Comparison of ENCODE assay signal across 20 mouse cellular contexts in the genomic region with DNA sequence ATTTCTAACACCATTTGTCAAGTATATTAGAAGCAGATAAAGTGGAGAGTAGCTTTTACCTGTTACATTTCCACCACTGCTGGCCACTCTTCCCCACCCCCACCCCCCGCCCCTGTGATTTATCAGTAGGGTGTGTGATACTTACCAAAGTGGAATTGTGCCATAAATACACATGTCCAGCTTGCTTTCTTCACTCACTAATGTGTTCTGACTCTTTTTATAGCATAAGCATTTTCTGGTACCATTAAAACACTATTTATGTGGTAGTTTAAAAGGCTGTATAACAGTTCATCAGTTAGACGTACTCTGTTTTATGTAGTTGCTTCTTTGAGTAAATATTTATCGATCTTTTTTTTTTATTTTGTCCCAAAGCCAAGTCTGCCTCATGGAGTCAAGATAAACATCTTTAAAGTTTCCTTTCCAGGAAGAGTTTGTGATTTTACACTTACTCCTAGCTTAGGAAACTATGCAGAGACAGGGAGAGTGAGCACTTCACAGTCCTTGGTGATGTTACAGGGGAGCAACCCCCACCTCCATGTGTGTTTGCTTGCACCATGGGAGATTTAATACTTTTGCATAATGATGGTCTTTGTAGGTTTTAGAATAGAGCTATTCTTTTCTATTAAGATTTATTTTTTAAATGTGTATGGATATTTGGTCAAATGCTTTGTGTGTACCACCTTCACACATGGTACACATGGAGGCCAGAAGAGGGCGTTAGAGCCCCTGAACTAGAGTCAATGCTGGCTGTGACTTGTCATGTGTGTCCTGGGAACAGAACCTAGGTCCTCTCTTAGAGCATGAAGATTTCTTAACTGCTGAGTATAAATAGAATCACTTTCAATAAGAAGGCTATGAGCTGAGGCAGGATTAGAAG. TPM values are rescaled to one million over a fixed set of nuclear protein-coding genes. Genes with fewer than 3 reads are reported as not detected.
DNase-seq lines count a peak whose midpoint lies in the region; ATAC-seq and TF ChIP-seq lines count a peak whose summit lies in the region.
"Had no signal": no experiment of that assay in that cellular context is flagged by ENCODE, and none has a peak within 500 bp of the region (broad histone marks: within the 10 kb centered on the region; RNA-seq: fewer than 3 reads in every experiment).

No protein-coding gene starts in this region.

- peaks cover 14% of the 10 kb centered on the region for H3K36me3 ChIP-seq in heart, embryonic 16.5 days (ENCODE audit: control insufficient read depth, insufficient read depth)
- peaks cover 32% of the 10 kb centered on the region for H3K36me3 ChIP-seq in heart, embryonic 10.5 days
- H3K36me3 ChIP-seq in liver, postnatal 0 days (replicated peaks; ENCODE audit: insufficient read depth, low read length) = peaks cover 43% of the 10 kb centered on the region
- H3K36me3 ChIP-seq in liver, embryonic 12.5 days = peaks cover 64% of the 10 kb centered on the region
- H3K36me3 ChIP-seq in intestine, embryonic 14.5 days (ENCODE audit: control insufficient read depth, insufficient read depth, low read length) = peaks cover 36% of the 10 kb centered on the region
- H3K36me3 ChIP-seq in small intestine, adult 2 months (ENCODE audit: control insufficient read depth, insufficient read depth, low read length) = peaks cover 25% of the 10 kb centered on the region
- H3K36me3 ChIP-seq in forebrain, embryonic 12.5 days (replicated peaks) = peaks cover 35% of the 10 kb centered on the region
- H3K36me3 ChIP-seq: hindbrain, embryonic 15.5 days had no signal

- H3K9me3 ChIP-seq in heart, embryonic 16.5 days (replicated peaks; ENCODE audit: control insufficient read depth, low read length) = no peaks in the 10 kb centered on the region
- no peaks in the 10 kb centered on the region for H3K9me3 ChIP-seq in heart, embryonic 10.5 days
- no peaks in the 10 kb centered on the region for H3K9me3 ChIP-seq in liver, postnatal 0 days (ENCODE audit: low read length)
- H3K9me3 ChIP-seq in liver, embryonic 12.5 days (replicated peaks) = no peaks in the 10 kb centered on the region
- H3K9me3 ChIP-seq in intestine, embryonic 14.5 days (ENCODE audit: control insufficient read depth, low read length) = no peaks in the 10 kb centered on the region
- H3K9me3 ChIP-seq in forebrain, embryonic 12.5 days = no peaks in the 10 kb centered on the region
- H3K9me3 ChIP-seq: embryonic facial prominence, embryonic 13.5 days; G1E; hindbrain, embryonic 15.5 days; limb, embryonic 13.5 days; neural tube, embryonic 12.5 days had no signal

- no peak overlapping the region for H3K4me3 ChIP-seq in heart, embryonic 16.5 days (ENCODE audit: low read length)
- no peak overlapping the region for H3K4me3 ChIP-seq in heart, embryonic 10.5 days
- no peak overlapping the region for H3K4me3 ChIP-seq in liver, postnatal 0 days (ENCODE audit: low read depth, low read length)
- H3K4me3 ChIP-seq in liver, embryonic 12.5 days = no peak overlapping the region
- H3K4me3 ChIP-seq in intestine, embryonic 14.5 days (ENCODE audit: low read depth, low read length) = no peak overlapping the region
- no peak overlapping the region for H3K4me3 ChIP-seq in small intestine, adult 2 months (ENCODE audit: low read depth, low read length)
- no peak overlapping the region for H3K4me3 ChIP-seq in forebrain, embryonic 12.5 days (replicated peaks)
- H3K4me3 ChIP-seq: embryonic facial prominence, embryonic 13.5 days; hindbrain, embryonic 15.5 days; limb, embryonic 13.5 days; neural tube, embryonic 12.5 days had no signal

- no peaks in the 10 kb centered on the region for H3K27me3 ChIP-seq in heart, embryonic 16.5 days (ENCODE audit: control insufficient read depth, insufficient read depth, low read length)
- no peaks in the 10 kb centered on the region for H3K27me3 ChIP-seq in heart, embryonic 10.5 days (ENCODE audit: insufficient read depth, poor library complexity, severe bottlenecking)
- no peaks in the 10 kb centered on the region for H3K27me3 ChIP-seq in liver, postnatal 0 days (ENCODE audit: insufficient read depth, low read length)
- H3K27me3 ChIP-seq in liver, embryonic 12.5 days (replicated peaks) = no peaks in the 10 kb centered on the region
- H3K27me3 ChIP-seq in intestine, embryonic 14.5 days (replicated peaks; ENCODE audit: control insufficient read depth, insufficient read depth, low read length) = no peaks in the 10 kb centered on the region
- H3K27me3 ChIP-seq in small intestine, adult 2 months (ENCODE audit: control insufficient read depth, insufficient read depth, low read length) = no peaks in the 10 kb centered on the region
- H3K27me3 ChIP-seq in forebrain, embryonic 12.5 days = no peaks in the 10 kb centered on the region
- H3K27me3 ChIP-seq: embryonic facial prominence, embryonic 13.5 days; hindbrain, embryonic 15.5 days; limb, embryonic 13.5 days; neural tube, embryonic 12.5 days had no signal

- peak; percentile 25 for TF ChIP-seq CTCF in liver, postnatal 0 days (IDR thresholded peaks at IDR 0.05; ENCODE audit: low read depth)
- TF ChIP-seq CTCF in small intestine, adult 2 months (IDR thresholded peaks at IDR 0.05; ENCODE audit: extremely low read depth, insufficient read length, insufficient replicate concordance, low read depth, low read length) = no peak

- no peak overlapping the region for H3K9ac ChIP-seq in heart, embryonic 16.5 days (ENCODE audit: low read length)
- no peak overlapping the region for H3K9ac ChIP-seq in liver, postnatal 0 days (replicated peaks)
- H3K9ac ChIP-seq in liver, embryonic 12.5 days = no peak overlapping the region
- H3K9ac ChIP-seq in intestine, embryonic 14.5 days (ENCODE audit: low read length) = no peak overlapping the region
- H3K9ac ChIP-seq in forebrain, embryonic 12.5 days = no peak overlapping the region
- H3K9ac ChIP-seq: embryonic facial prominence, embryonic 13.5 days; forebrain, postnatal 0 days; hindbrain, embryonic 15.5 days; limb, embryonic 13.5 days; neural tube, embryonic 12.5 days had no signal

- WGBS in heart, embryonic 16.5 days = 44% methylated on average over 4 of the region's 4 CpGs
- 72% methylated on average over 4 of the region's 4 CpGs for WGBS in heart, embryonic 10.5 days
- WGBS in liver, postnatal 0 days (ENCODE audit: insufficient replicate concordance) = 71% methylated on average over 4 of the region's 4 CpGs
- 71% methylated on average over 4 of the region's 4 CpGs for WGBS in liver, embryonic 12.5 days (ENCODE audit: insufficient replicate concordance)
- 33% methylated on average over 4 of the region's 4 CpGs for WGBS in intestine, embryonic 14.5 days
- WGBS in small intestine, adult 2 months = 25% methylated on average over 4 of the region's 4 CpGs
- 85% methylated on average over 4 of the region's 4 CpGs for WGBS in forebrain, embryonic 12.5 days

- no peak for TF ChIP-seq POLR2A in small intestine, adult 2 months (IDR thresholded peaks at IDR 0.05; ENCODE audit: low read depth, low read length)

- no peak for TF ChIP-seq EP300 in liver, postnatal 0 days (IDR thresholded peaks at IDR 0.05; ENCODE audit: low read depth)

- peaks cover 33% of the 10 kb centered on the region for H3K4me1 ChIP-seq in heart, embryonic 16.5 days (ENCODE audit: control insufficient read depth, insufficient read depth, low read length)
- no peaks in the 10 kb centered on the region; the same call in 1 of the 2 replicates for H3K4me1 ChIP-seq in heart, embryonic 10.5 days
- H3K4me1 ChIP-seq in liver, postnatal 0 days (ENCODE audit: insufficient read depth) = peaks cover 8% of the 10 kb centered on the region
- H3K4me1 ChIP-seq in liver, embryonic 12.5 days = peaks cover 7% of the 10 kb centered on the region; the same call in 1 of the 2 replicates
- peaks cover 29% of the 10 kb centered on the region for H3K4me1 ChIP-seq in intestine, embryonic 14.5 days (replicated peaks; ENCODE audit: control insufficient read depth, insufficient read depth, low read length)
- H3K4me1 ChIP-seq in small intestine, adult 2 months (ENCODE audit: control insufficient read depth, insufficient read depth, insufficient read length, low read length) = peaks cover 15% of the 10 kb centered on the region; the same call in 1 of the 2 replicates
- H3K4me1 ChIP-seq in forebrain, embryonic 12.5 days = no peaks in the 10 kb centered on the region
- H3K4me1 ChIP-seq: embryonic facial prominence, embryonic 13.5 days; neural tube, embryonic 12.5 days had no signal

- ATAC-seq in heart, embryonic 16.5 days (replicated peaks; ENCODE audit: extremely low read depth, insufficient read depth, low FRiP score) = no peak; the same call in 1 of the 2 replicates
- no peak for ATAC-seq in liver, postnatal 0 days
- ATAC-seq in liver, embryonic 12.5 days = no peak
- peak; percentile 62; the same call in 1 of the 2 replicates for ATAC-seq in intestine, embryonic 14.5 days (replicated peaks; ENCODE audit: low FRiP score, low TSS enrichment, low read depth)
- ATAC-seq in megakaryocyte progenitor cell, adult 5-6 weeks (replicated peaks; ENCODE audit: poor library complexity) = no peak
- no peak for ATAC-seq in forebrain, embryonic 12.5 days (ENCODE audit: low FRiP score)
- ATAC-seq: forebrain, postnatal 0 days had no signal

- no peak for DNase-seq in heart, embryonic 10.5 days (ENCODE audit: low spot score)
- DNase-seq in liver, postnatal 0 days = no peak
- no peak for DNase-seq in intestine, embryonic 14.5 days (ENCODE audit: low spot score)
- DNase-seq: cerebellum, adult 9-11 months; forebrain, postnatal 0 days; heart, postnatal 36 days; lung, postnatal 14 days; right cerebral cortex, postnatal 14 days; thymus, adult 18-20 months had no signal

- H3K4me2 ChIP-seq in heart, embryonic 16.5 days (ENCODE audit: low read depth, low read length) = peak overlapping the region; percentile 37; the same call in 1 of the 2 replicates
- H3K4me2 ChIP-seq in liver, postnatal 0 days (ENCODE audit: low read depth, low read length) = no peak overlapping the region
- no peak overlapping the region for H3K4me2 ChIP-seq in liver, embryonic 12.5 days
- H3K4me2 ChIP-seq in intestine, embryonic 14.5 days (ENCODE audit: low read length) = no peak overlapping the region
- no peak overlapping the region for H3K4me2 ChIP-seq in forebrain, embryonic 12.5 days
- H3K4me2 ChIP-seq: embryonic facial prominence, embryonic 13.5 days; hindbrain, embryonic 15.5 days; limb, embryonic 13.5 days; midbrain, embryonic 11.5 days; neural tube, embryonic 12.5 days had no signal

- H3K27ac ChIP-seq in heart, embryonic 16.5 days (ENCODE audit: low read length) = peak overlapping the region; percentile 75
- H3K27ac ChIP-seq in heart, embryonic 10.5 days = no peak overlapping the region; the same call in 1 of the 2 replicates
- no peak overlapping the region for H3K27ac ChIP-seq in liver, postnatal 0 days (ENCODE audit: low read depth)
- H3K27ac ChIP-seq in liver, embryonic 12.5 days = no peak overlapping the region
- H3K27ac ChIP-seq in intestine, embryonic 14.5 days (ENCODE audit: low read depth) = peak overlapping the region; percentile 76
- peak overlapping the region; percentile 5; the same call in 1 of the 2 replicates for H3K27ac ChIP-seq in small intestine, adult 2 months (ENCODE audit: insufficient read depth, low read depth, low read length)
- H3K27ac ChIP-seq in forebrain, embryonic 12.5 days = no peak overlapping the region
- H3K27ac ChIP-seq: embryonic facial prominence, embryonic 13.5 days; hindbrain, embryonic 15.5 days; limb, embryonic 13.5 days; neural tube, embryonic 12.5 days had no signal

RNA-seq across cellular contexts. Expression of a gene that starts 23.1 kb away (rescaled TPM):
- polyA plus RNA-seq in heart, embryonic 16.5 days (2015; fragmentation: Nextera tagmentation; extraction: Ambion mirVana) = 48.0 and 51.6 TPM in 2 replicates
- polyA plus RNA-seq in heart, embryonic 10.5 days (2016; fragmentation: Nextera tagmentation; extraction: Ambion mirVana) = 42.6 and 48.6 TPM in 2 replicates
- polyA plus RNA-seq in liver, postnatal 0 days (2015; fragmentation: Nextera tagmentation; extraction: Ambion mirVana) = 21.0 and 22.2 TPM in 2 replicates
- 36.3 and 36.7 TPM in 2 replicates for polyA plus RNA-seq in liver, embryonic 12.5 days (2016; fragmentation: Nextera tagmentation; extraction: Ambion mirVana)
- 51.0 and 55.8 TPM in 2 replicates for polyA plus RNA-seq in intestine, embryonic 14.5 days (2014; fragmentation: Nextera tagmentation; extraction: Ambion mirVana)
- 1.6 and 3.2 TPM in 2 replicates for polyA plus RNA-seq in small intestine, adult 2 months (2012; rRNA removed)
- total RNA-seq in megakaryocyte progenitor cell, adult 5-6 weeks (2015) = 33.3 and 35.8 TPM in 2 replicates
- 36.4 and 46.2 TPM in 2 replicates for total RNA-seq in megakaryocyte progenitor cell, adult 5-6 weeks (2017)
- 45.3 and 49.2 TPM in 2 replicates for polyA plus RNA-seq in forebrain, embryonic 12.5 days (2016; fragmentation: Nextera tagmentation; extraction: Ambion mirVana)

RNA-seq across cellular contexts. Expression of a gene that starts 28.0 kb away (rescaled TPM):
- polyA plus RNA-seq in heart, embryonic 16.5 days (2015; fragmentation: Nextera tagmentation; extraction: Ambion mirVana) = 56.6 and 62.4 TPM in 2 replicates
- polyA plus RNA-seq in heart, embryonic 10.5 days (2016; fragmentation: Nextera tagmentation; extraction: Ambion mirVana) = 39.0 and 39.2 TPM in 2 replicates
- 11.9 and 12.4 TPM in 2 replicates for polyA plus RNA-seq in liver, postnatal 0 days (2015; fragmentation: Nextera tagmentation; extraction: Ambion mirVana)
- polyA plus RNA-seq in liver, embryonic 12.5 days (2016; fragmentation: Nextera tagmentation; extraction: Ambion mirVana) = 30.4 and 30.9 TPM in 2 replicates
- 62.1 and 67.1 TPM in 2 replicates for polyA plus RNA-seq in intestine, embryonic 14.5 days (2014; fragmentation: Nextera tagmentation; extraction: Ambion mirVana)
- 16.7 and 54.0 TPM in 2 replicates for polyA plus RNA-seq in small intestine, adult 2 months (2012; rRNA removed)
- 24.2 and 24.6 TPM in 2 replicates for total RNA-seq in megakaryocyte progenitor cell, adult 5-6 weeks (2015)
- 19.0 and 20.4 TPM in 2 replicates for total RNA-seq in megakaryocyte progenitor cell, adult 5-6 weeks (2017)
- 44.8 and 46.2 TPM in 2 replicates for polyA plus RNA-seq in forebrain, embryonic 12.5 days (2016; fragmentation: Nextera tagmentation; extraction: Ambion mirVana)

Comparison
In these comparisons a context has a peak if more than half of its experiments do, and no peak if none do; other contexts are left out.
1. H3K27ac ChIP-seq: peak in heart, embryonic 16.5 days (single experiment), intestine, embryonic 14.5 days (single experiment) and small intestine, adult 2 months (single experiment); none in heart, embryonic 10.5 days (single experiment), liver, postnatal 0 days (single experiment), liver, embryonic 12.5 days (single experiment) and forebrain, embryonic 12.5 days (single experiment).